Mouse (Mus musculus) kidney, adult 2 months (tissue): ENCODE data around the gene C1qb. TPM values are rescaled to one million over a fixed set of nuclear protein-coding genes. Genes with fewer than 3 reads are reported as not detected.

Experiments used
- DNase-seq: peaks from one replicate; pipeline ENCODE4 v3.0.0; 2021
- H3K27ac ChIP-seq: fragments of 200-500 bp; 2 replicates; pipeline ENCODE4 v1.5.1; 2012; ENCODE audit warnings: low read depth, low read length, control low read depth, inconsistent platforms; ENCODE audit not compliant: insufficient read depth
- H3K27me3 ChIP-seq: fragments of 200-500 bp; replicated peaks from 2 replicates; pipeline ENCODE4 v1.6.1; 2012; ENCODE audit warnings: mild to moderate bottlenecking, moderate library complexity, low read length, inconsistent platforms; ENCODE audit not compliant: control insufficient read depth, insufficient read depth
- H3K36me3 ChIP-seq: fragments of 200-500 bp; 2 replicates; pipeline ENCODE4 v1.6.1; 2012; ENCODE audit warnings: mild to moderate bottlenecking, moderate library complexity, low read length, inconsistent platforms; ENCODE audit not compliant: control insufficient read depth, insufficient read depth
- H3K4me1 ChIP-seq: fragments of 200-500 bp; 2 replicates; pipeline ENCODE4 v1.6.1; 2011; ENCODE audit warnings: low read length; ENCODE audit not compliant: control insufficient read depth, insufficient read depth
- H3K4me3 ChIP-seq: fragments of 200-500 bp; 2 replicates; pipeline ENCODE4 v1.5.1; 2011; ENCODE audit warnings: mild to moderate bottlenecking, low read depth, low read length, control low read depth; ENCODE audit not compliant: insufficient read depth
- CTCF ChIP-seq: fragments of 200-500 bp; conservative IDR thresholded peaks from 2 replicates; pipeline ENCODE4 v1.5.1; 2011; ENCODE audit warnings: low read depth, mild to moderate bottlenecking, control low read depth, low read length, moderate library complexity, mixed read lengths; ENCODE audit not compliant: insufficient read depth, insufficient read length
- POLR2A ChIP-seq: fragments of 200-500 bp; IDR thresholded peaks from one replicate; pipeline ENCODE4 v1.6.1; 2011; ENCODE audit warnings: low read depth, low read length, control low read depth
- WGBS: fragments of 180-500 bp; shearing (Covaris S2); methylation state at CpG from one replicate; pipeline ENCODE4 v1.1.7; 2018; 5-methylcytosine and 5-hydroxymethylcytosine counted together
- polyA plus RNA-seq: library from polyadenylated mRNA; depleted of rRNA; stranded (reverse); fragments of >200 nt; gene quantifications from 2 replicates; pipeline ENCODE4 v1.2.3, GENCODE M21; 2012

C1qb gene
- polyA plus RNA-seq, 1 experiment: 58.5 TPM

- Histone ChIP-seq H3K4me1 (no peaks in the 10 kb centered on the region), H3K27ac (no peak overlapping the region), H3K27me3 (no peaks in the 10 kb centered on the region), H3K36me3 (no peaks in the 10 kb centered on the region), H3K4me3 (no peak overlapping the region)
- TF ChIP-seq POLR2A (no peak), CTCF (no peak)
- DNase-seq: no peak
- 3% methylated on average over 23 of the region's 23 CpGs for WGBS
These were observed 19.0 kb upstream of the C1qb start for GRCm38 (mm10) chr4:136904767-136905539.

DNA sequence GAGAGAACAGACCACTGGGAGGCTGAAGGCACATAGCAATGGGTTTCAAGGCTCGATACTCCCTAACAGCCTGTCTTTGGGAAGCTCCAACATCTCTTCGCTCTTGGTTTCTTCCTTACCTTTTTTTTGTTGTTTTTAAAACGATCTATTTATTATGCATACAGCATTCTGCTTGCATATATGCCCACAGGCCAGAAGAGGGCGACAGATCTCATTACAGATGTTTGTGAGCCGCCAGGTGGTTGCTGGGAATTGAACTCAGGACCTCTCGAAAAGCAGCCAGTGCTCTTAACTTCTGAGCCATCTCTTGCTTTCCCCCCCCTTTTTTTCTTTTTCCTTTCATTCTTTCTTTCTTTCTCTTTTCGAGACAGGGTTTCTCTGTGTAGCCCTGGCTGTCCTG, 13.2 kb upstream of the C1qb start:
- Histone ChIP-seq H3K27me3 (no peaks in the 10 kb centered on the region), H3K36me3 (no peaks in the 10 kb centered on the region), H3K4me1 (no peaks in the 10 kb centered on the region), H3K27ac (no peak overlapping the region), H3K4me3 (no peak overlapping the region)
- no peak for TF ChIP-seq POLR2A
- TF ChIP-seq CTCF: peak; percentile 30; the same call in 1 of the 2 replicates
- no peak for DNase-seq
- whole genome bisulfite sequencing: 62% methylated on average over 7 of the region's 7 CpGs

- Histone ChIP-seq H3K4me1 (no peaks in the 10 kb centered on the region), H3K4me3 (no peak within 1 kb of the TSS), H3K27me3 (no peaks in the 10 kb centered on the region), H3K36me3 (no peaks in the 10 kb centered on the region), H3K27ac (no peak within 1 kb of the TSS)
- WGBS: 66% methylated on average over 9 of the region's 9 CpGs
- no peak for DNase-seq
- TF ChIP-seq POLR2A (no peak), CTCF (no peak)
These were observed 12.7 kb upstream of the C1qb start, which contains the start of gene C1qa for GRCm38 (mm10) chr4:136898637-136899036. TSS of gene C1qa (minus strand) at chr4:136898803.

DNA sequence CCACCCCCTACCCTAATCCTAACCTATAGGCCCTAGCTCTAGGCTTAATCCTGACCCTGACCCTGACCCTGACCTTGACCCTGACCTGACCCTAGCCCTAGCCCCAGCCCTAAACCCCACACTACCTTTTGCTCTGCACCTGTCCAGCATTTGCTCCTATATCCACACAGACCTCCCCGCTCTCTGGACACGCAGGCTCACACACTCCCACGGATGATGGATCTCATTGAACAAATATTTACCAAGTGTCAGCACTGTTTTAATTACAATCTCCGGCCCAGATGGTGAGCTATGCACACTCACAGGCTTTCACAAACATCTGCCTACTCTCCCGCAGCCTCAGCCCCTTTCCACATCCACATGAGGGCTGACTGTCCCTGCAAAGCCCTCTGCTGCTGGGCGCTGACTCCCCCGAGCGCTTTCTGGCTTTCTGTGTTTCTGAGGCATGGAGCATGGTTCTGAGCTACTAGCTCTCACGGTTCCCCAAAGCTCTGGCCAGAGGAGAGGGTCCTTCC, 12.2 kb upstream of the C1qb start:
- H3K4me3 ChIP-seq: no peak overlapping the region
- no peaks in the 10 kb centered on the region for H3K36me3 ChIP-seq
- H3K4me1 ChIP-seq: no peaks in the 10 kb centered on the region
- no peak overlapping the region for H3K27ac ChIP-seq
- TF ChIP-seq POLR2A: no peak
- TF ChIP-seq CTCF: no peak
- H3K27me3 ChIP-seq: no peaks in the 10 kb centered on the region
- DNase-seq: no peak
- 38% methylated on average over 9 of the region's 9 CpGs for WGBS

GRCm38 (mm10) chr4:136896461-136896860, 10.5 kb upstream of the C1qb start:
- DNase-seq: no peak
- Histone ChIP-seq H3K4me1 (no peaks in the 10 kb centered on the region), H3K4me3 (no peak overlapping the region), H3K27me3 (no peaks in the 10 kb centered on the region), H3K27ac (no peak overlapping the region), H3K36me3 (no peaks in the 10 kb centered on the region)
- WGBS: 31% methylated on average over 10 of the region's 10 CpGs
- TF ChIP-seq CTCF (no peak), POLR2A (no peak)

DNA sequence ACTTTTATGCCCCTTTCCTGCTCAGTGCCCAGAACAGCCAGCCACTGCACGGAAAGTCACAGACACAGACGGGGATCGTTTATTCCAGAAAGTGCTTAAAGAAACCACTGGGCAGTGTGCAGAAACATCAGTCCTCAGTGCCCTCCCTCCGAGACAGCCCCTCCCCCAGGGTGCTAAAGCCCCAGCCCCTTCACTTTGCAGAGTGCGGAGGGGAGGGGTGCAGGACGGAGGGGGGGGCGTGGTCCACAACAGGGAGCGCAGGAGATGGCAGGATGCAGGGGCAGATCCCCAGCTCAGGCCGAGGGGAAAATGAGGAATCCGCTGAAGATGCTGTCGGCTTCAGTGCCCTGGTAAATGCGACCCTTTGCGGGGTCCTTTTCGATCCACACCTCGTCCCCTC, 9.9 kb upstream of the C1qb start:
- H3K4me3 ChIP-seq: no peak overlapping the region
- H3K27me3 ChIP-seq: no peaks in the 10 kb centered on the region
- H3K27ac ChIP-seq: no peak overlapping the region
- DNase-seq: no peak
- H3K36me3 ChIP-seq: no peaks in the 10 kb centered on the region
- H3K4me1 ChIP-seq: no peaks in the 10 kb centered on the region
- WGBS: 2% methylated on average over 15 of the region's 15 CpGs
- TF ChIP-seq POLR2A (no peak), CTCF (no peak)

- H3K4me3 ChIP-seq: no peak overlapping the region
- no peaks in the 10 kb centered on the region for H3K27me3 ChIP-seq
- no peaks in the 10 kb centered on the region for H3K4me1 ChIP-seq
- no peaks in the 10 kb centered on the region for H3K36me3 ChIP-seq
- WGBS: 76% methylated on average over 4 of the region's 4 CpGs
- no peak for TF ChIP-seq CTCF
- TF ChIP-seq POLR2A: no peak
- DNase-seq: no peak
- no peak overlapping the region for H3K27ac ChIP-seq
These were observed 8.8 kb upstream of the C1qb start for GRCm38 (mm10) chr4:136894821-136895220.
